ENCODE assay signal across 13 mouse cellular contexts in the genomic region with DNA sequence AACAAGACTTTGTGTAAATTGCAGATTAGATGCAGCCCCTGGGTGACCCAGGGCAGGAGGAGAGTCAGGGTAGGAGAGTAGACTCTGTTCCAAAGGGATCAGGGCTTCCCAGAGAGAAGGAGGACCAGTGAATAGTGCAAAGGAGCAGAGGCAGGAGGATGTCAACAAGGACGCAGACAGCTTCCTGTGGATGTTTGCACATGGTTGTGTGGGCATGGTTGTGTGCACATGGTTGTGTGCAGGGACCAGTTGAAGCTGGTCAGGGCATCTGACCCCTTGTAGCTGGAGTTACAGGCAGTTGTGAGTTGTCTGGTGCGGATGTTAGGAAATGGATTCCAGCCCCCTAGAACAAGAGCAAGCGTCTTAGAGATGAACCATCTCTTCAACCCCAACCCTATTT. TPM values are rescaled to one million over a fixed set of nuclear protein-coding genes. Genes with fewer than 3 reads are reported as not detected.
DNase-seq lines count a peak whose midpoint lies in the region.
"Had no signal": no experiment of that assay in that cellular context is flagged by ENCODE, and none has a peak within 500 bp of the region (broad histone marks: within the 10 kb centered on the region; RNA-seq: fewer than 3 reads in every experiment).

No protein-coding gene starts in this region.

- WGBS in heart, embryonic 10.5 days, result 84% methylated on average over 3 of the region's 3 CpGs

- H3K4me1 ChIP-seq in heart, embryonic 10.5 days, result no peaks in the 10 kb centered on the region

- 0 out of 2 replicates have a peak, but pooled peaks cover 5% of the 10 kb centered on the region for H3K27me3 ChIP-seq in heart, embryonic 10.5 days (ENCODE audit: insufficient read depth, poor library complexity, severe bottlenecking)
- H3K27me3 ChIP-seq: CH12.LX had no signal

- intact Hi-C loops in heart, postnatal 36 days (cut with DNase I), result loop anchor here (1.0 to 5.0 kb wide), 4 partner anchors 27 to 429 kb away; no protein-coding TSS in a partner anchor

- H3K27ac ChIP-seq in heart, embryonic 10.5 days, result no peak overlapping the region

- no peaks in the 10 kb centered on the region for H3K36me3 ChIP-seq in heart, embryonic 10.5 days
- H3K36me3 ChIP-seq: G1E had no signal

- DNase-seq in heart, adult 11 months, result peak; percentile 58
- DNase-seq in heart, adult 18-20 months, result no peak
- peak; percentile 58 for DNase-seq in heart, embryonic 10.5 days (ENCODE audit: low spot score)
- DNase-seq in heart, postnatal 36 days, result no peak
- DNase-seq: B cell, adult 2 months; cerebellum, adult 11 months; cerebellum, adult 11-12 months; cerebellum, adult 18-20 months had no signal

- no peaks in the 10 kb centered on the region for H3K9me3 ChIP-seq in heart, embryonic 10.5 days

- H3K4me3 ChIP-seq in heart, embryonic 10.5 days, result no peak overlapping the region

RNA-seq across cellular contexts. Expression of a gene that starts 12.3 kb away (rescaled TPM):
- total RNA-seq in heart, adult 18-20 months (2021), result under 1 TPM; 0.39 to 0.50 TPM
- polyA plus RNA-seq in heart, embryonic 10.5 days (2016; fragmentation: Nextera tagmentation; extraction: Ambion mirVana), result 0.18 and 0.39 TPM in 2 replicates
- total RNA-seq in heart, postnatal 36 days (2021), result under 1 TPM; 0.97 to 0.98 TPM
- total RNA-seq: ES-E14, G1E, MEL had no signal
- polyA plus RNA-seq: G1E, Patski had no signal

Comparison
In these comparisons a context has a peak if more than half of its experiments do, and no peak if none do; other contexts are left out.
1. DNase-seq: peak in heart, adult 11 months (single experiment) and heart, embryonic 10.5 days (single experiment); none in heart, adult 18-20 months (0 of 2) and heart, postnatal 36 days (0 of 2).